Mouse (Mus musculus): ENCODE measurements around the gene Tmem198b. TPM values are rescaled to one million over a fixed set of nuclear protein-coding genes. Genes with fewer than 3 reads are reported as not detected.
A peak's percentile ranks its signal among the peaks of the same experiment; 100 is the strongest.

Gene Tmem198b
- total and polyA plus RNA-seq, 3 experiments: 2.2 to 8.6 TPM; not detected in 1

GRCm38 (mm10) chr10:128807018-128807417 lies 2.8 kb upstream of the Tmem198b start:
- H3K36me3 ChIP-seq (ENCODE audit: control insufficient read depth in 1 of 2, insufficient read depth in 2 of 2, low read length in 2 of 2): peaks cover 0 to 8% of the 10 kb centered on the region in 2 experiments; a peak in 2 of 4 replicates
- H3K9me3 ChIP-seq (replicated peaks; ENCODE audit: insufficient read depth, low read length): no peaks in the 10 kb centered on the region
- H3K4me3 ChIP-seq (ENCODE audit: control insufficient read depth in 1 of 2, insufficient read depth in 1 of 2, low read depth in 2 of 2, low read length in 2 of 2): peak overlapping the region; percentile 69 to 86
- H3K79me2 ChIP-seq (ENCODE audit: control insufficient read depth, insufficient read depth, low read length, poor library complexity): peaks cover 27% of the 10 kb centered on the region
- TF ChIP-seq POLR2A (IDR thresholded peaks at IDR 0.05; ENCODE audit: control insufficient read depth in 1 of 2, insufficient read depth in 1 of 2, low read depth in 1 of 2, low read length in 2 of 2, poor library complexity in 1 of 2): no peak
- no peak for TF ChIP-seq ZC3H11A (IDR thresholded peaks at IDR 0.05; ENCODE audit: low read depth, low read length)
- TF ChIP-seq MYB (IDR thresholded peaks at IDR 0.05; ENCODE audit: low read depth, low read length): no peak
- TF ChIP-seq POLR2AphosphoS5 (IDR thresholded peaks at IDR 0.05; ENCODE audit: borderline replicate concordance, low read depth, low read length): no peak
- no peak for TF ChIP-seq POLR2AphosphoS2 (IDR thresholded peaks at IDR 0.05; ENCODE audit: low read length)
- no peak for TF ChIP-seq UBTF (IDR thresholded peaks at IDR 0.05; ENCODE audit: borderline replicate concordance, insufficient read depth, low read depth, low read length)
- no peak for TF ChIP-seq GATA1 (IDR thresholded peaks at IDR 0.05; ENCODE audit: low read depth, low read length)
- TF ChIP-seq MAZ (IDR thresholded peaks at IDR 0.05; ENCODE audit: low read depth, low read length): no peak
- no peak for TF ChIP-seq BHLHE40 (IDR thresholded peaks at IDR 0.05; ENCODE audit: borderline replicate concordance, low read depth, low read length)
- no peak for TF ChIP-seq JUND (IDR thresholded peaks at IDR 0.05; ENCODE audit: low read depth, low read length)
- TF ChIP-seq MAX (IDR thresholded peaks at IDR 0.05; ENCODE audit: low read length): no peak
- no peak for TF ChIP-seq MXI1 (IDR thresholded peaks at IDR 0.05; ENCODE audit: low read depth, low read length)
- TF ChIP-seq RCOR1 (IDR thresholded peaks at IDR 0.05; ENCODE audit: low read depth, low read length): no peak
- TF ChIP-seq ZKSCAN1 (IDR thresholded peaks at IDR 0.05; ENCODE audit: low read depth, low read length): no peak
- TF ChIP-seq E2F4 (IDR thresholded peaks at IDR 0.05; ENCODE audit: borderline replicate concordance, low read depth, low read length): no peak
- no peak for TF ChIP-seq EP300 (IDR thresholded peaks at IDR 0.05; ENCODE audit: low read depth in 1 of 2, low read length in 2 of 2)
- TF ChIP-seq CHD2 (IDR thresholded peaks at IDR 0.05; ENCODE audit: low read length): no peak
- TF ChIP-seq ELF1 (IDR thresholded peaks at IDR 0.05; ENCODE audit: low read depth, low read length): no peak
- TF ChIP-seq RAD21 (IDR thresholded peaks at IDR 0.05; ENCODE audit: low read depth, low read length): no peak
- no peak overlapping the region for H3K27ac ChIP-seq (ENCODE audit: control insufficient read depth, low read depth, low read length)
- H3K27me3 ChIP-seq (ENCODE audit: control insufficient read depth in 1 of 2, insufficient read depth in 2 of 2, low read length in 2 of 2): no peaks in the 10 kb centered on the region
- peaks cover 5 to 12% of the 10 kb centered on the region in 2 experiments; a peak in 3 of 4 replicates for H3K4me1 ChIP-seq (ENCODE audit: control insufficient read depth in 1 of 2, insufficient read depth in 2 of 2, low read length in 2 of 2)
- no peak for DNase-seq (ENCODE audit: low read depth, low spot score)
- H3K9ac ChIP-seq (ENCODE audit: control insufficient read depth, low read depth, low read length, poor library complexity, severe bottlenecking): peak overlapping the region; percentile 78

GRCm38 (mm10) chr10:128806086-128806485 lies 1.9 kb upstream of the Tmem198b start:
- Histone ChIP-seq H3K4me1 (ENCODE audit: control insufficient read depth in 1 of 2, insufficient read depth in 2 of 2, low read length in 2 of 2) (peaks cover 5 to 12% of the 10 kb centered on the region in 2 experiments; a peak in 3 of 4 replicates), H3K79me2 (ENCODE audit: control insufficient read depth, insufficient read depth, low read length, poor library complexity) (peaks cover 27% of the 10 kb centered on the region), H3K9ac (ENCODE audit: control insufficient read depth, low read depth, low read length, poor library complexity, severe bottlenecking) (peak overlapping the region; percentile 78), H3K4me3 (ENCODE audit: control insufficient read depth in 1 of 2, insufficient read depth in 1 of 2, low read depth in 2 of 2, low read length in 2 of 2) (peak overlapping the region; percentile 69 to 86), H3K36me3 (ENCODE audit: control insufficient read depth in 1 of 2, insufficient read depth in 2 of 2, low read length in 2 of 2) (peaks cover 0 to 8% of the 10 kb centered on the region in 2 experiments; a peak in 2 of 4 replicates), H3K9me3 (replicated peaks; ENCODE audit: insufficient read depth, low read length) (no peaks in the 10 kb centered on the region), H3K27me3 (ENCODE audit: control insufficient read depth in 1 of 2, insufficient read depth in 2 of 2, low read length in 2 of 2) (no peaks in the 10 kb centered on the region), H3K27ac (ENCODE audit: control insufficient read depth, low read depth, low read length) (peak overlapping the region; percentile 49)
- no peak for DNase-seq (ENCODE audit: low read depth, low spot score)
- TF ChIP-seq TBP (IDR thresholded peaks at IDR 0.05; ENCODE audit: low read depth, low read length): no peak
- TF ChIP-seq ETS1 (IDR thresholded peaks at IDR 0.05; ENCODE audit: low read depth, low read length): no peak
- no peak for TF ChIP-seq MAFK (IDR thresholded peaks at IDR 0.05; ENCODE audit: borderline replicate concordance, low read depth, low read length)
- no peak for TF ChIP-seq CHD2 (IDR thresholded peaks at IDR 0.05; ENCODE audit: low read length)
- no peak for TF ChIP-seq ZC3H11A (IDR thresholded peaks at IDR 0.05; ENCODE audit: low read depth, low read length)
- TF ChIP-seq MAZ (IDR thresholded peaks at IDR 0.05; ENCODE audit: low read depth, low read length): no peak
- TF ChIP-seq BHLHE40 (IDR thresholded peaks at IDR 0.05; ENCODE audit: borderline replicate concordance, low read depth, low read length): no peak
- no peak for TF ChIP-seq RAD21 (IDR thresholded peaks at IDR 0.05; ENCODE audit: low read depth, low read length)
- no peak for TF ChIP-seq MAX (IDR thresholded peaks at IDR 0.05; ENCODE audit: low read length)
- no peak for TF ChIP-seq JUND (IDR thresholded peaks at IDR 0.05; ENCODE audit: low read depth, low read length)
- no peak for TF ChIP-seq MYC (IDR thresholded peaks at IDR 0.05; ENCODE audit: low read depth, low read length)
- TF ChIP-seq UBTF (IDR thresholded peaks at IDR 0.05; ENCODE audit: borderline replicate concordance, insufficient read depth, low read depth, low read length): no peak

Data from MEL (cell line).